Mouse (Mus musculus): Measurements from ENCODE around the gene Vmn2r115.
"Not testable (repeated sequence)": the region's sequence is repeated elsewhere in the genome, so short reads cannot be mapped to it uniquely, and the experiment has no call there.

Gene Vmn2r115

DNA sequence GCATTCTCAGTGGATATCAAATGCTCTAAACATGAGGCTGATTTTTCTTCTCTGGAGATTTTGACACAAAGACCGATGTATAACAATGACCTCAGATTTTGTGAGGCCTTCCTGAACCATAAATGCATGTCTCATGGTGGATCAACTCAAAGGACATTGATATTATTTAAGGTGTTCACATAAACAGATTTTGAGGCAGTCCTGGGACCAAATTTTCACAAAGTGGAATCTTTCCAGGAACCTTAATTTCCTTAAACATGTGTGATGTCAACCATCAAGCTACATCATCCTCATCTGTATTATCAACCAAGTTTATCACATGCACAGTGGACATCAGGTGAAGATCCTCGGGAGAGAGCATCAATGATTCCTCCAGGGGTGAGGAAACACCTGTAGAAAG lies at the start of gene Vmn2r115:
TSS of gene Vmn2r115 (plus strand) at position 301 of the 400 bp plus-strand sequence.
- DNase-seq (ENCODE audit: low read depth) = not testable (repeated sequence)

DNA sequence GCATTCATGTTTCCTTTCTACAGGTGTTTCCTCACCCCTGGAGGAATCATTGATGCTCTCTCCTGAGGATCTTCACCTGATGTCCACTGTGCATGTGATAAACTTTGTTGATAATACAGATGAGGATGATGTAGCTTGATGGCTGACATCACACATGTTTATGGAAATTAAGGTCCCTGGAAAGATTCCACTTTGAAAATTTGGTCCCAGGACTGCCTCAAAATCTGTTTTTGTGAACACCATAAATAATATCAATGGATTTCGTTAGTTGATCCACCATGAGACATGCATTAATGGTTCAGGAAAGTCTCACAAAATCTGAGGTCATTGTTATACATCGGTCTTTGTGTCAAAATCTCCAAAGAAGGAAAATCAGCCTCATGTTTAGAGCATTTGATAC lies 31.1 kb upstream of the Vmn2r115 start, which contains the start of gene Vmn2r114:
TSS of gene Vmn2r114 (minus strand) at position 101 of the 400 bp plus-strand sequence.
- not testable (repeated sequence) for DNase-seq (ENCODE audit: low read depth)

- DNase-seq (ENCODE audit: low read depth) = no peak
Measured at GRCm38 (mm10) chr17:23330657-23331056, 12.9 kb upstream of the Vmn2r115 start.

GRCm38 (mm10) chr17:23351644-23352043 lies 8.1 kb downstream of the Vmn2r115 start:
- no peak for DNase-seq (ENCODE audit: low read depth)

DNA sequence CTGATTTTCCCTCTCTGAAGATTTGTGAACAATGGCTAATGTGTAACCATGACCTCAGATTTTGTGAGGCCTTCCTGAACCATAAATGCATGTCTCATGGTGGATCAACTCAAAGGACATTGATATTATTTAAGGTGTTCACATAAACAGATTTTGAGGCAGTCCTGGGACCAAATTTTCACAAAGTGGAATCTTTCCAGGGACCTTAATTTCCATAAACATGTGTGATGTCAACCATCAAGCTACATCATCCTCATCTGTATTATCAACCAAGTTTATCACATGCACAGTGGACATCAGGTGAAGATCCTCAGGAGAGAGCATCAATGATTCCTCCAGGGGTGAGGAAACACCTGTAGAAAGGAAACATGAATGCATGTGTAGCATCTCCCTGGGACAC lies 40.8 kb downstream of the Vmn2r115 start, which contains the start of gene Vmn2r116:
TSS of gene Vmn2r116 (plus strand) at position 301 of the 400 bp plus-strand sequence.
- not testable (repeated sequence) for DNase-seq (ENCODE audit: low read depth)
